Mouse (Mus musculus) right cerebral cortex, postnatal 36 days (tissue): ENCODE results near the gene Gm10134.

Source experiments
- DNase-seq, 2 experiments: peaks; one replicate each; pipeline ENCODE4 v3.0.0; 2022; ENCODE audit warnings: low spot score in 2 of 2, mixed read lengths in 1 of 2

The Gm10134 gene

DNA sequence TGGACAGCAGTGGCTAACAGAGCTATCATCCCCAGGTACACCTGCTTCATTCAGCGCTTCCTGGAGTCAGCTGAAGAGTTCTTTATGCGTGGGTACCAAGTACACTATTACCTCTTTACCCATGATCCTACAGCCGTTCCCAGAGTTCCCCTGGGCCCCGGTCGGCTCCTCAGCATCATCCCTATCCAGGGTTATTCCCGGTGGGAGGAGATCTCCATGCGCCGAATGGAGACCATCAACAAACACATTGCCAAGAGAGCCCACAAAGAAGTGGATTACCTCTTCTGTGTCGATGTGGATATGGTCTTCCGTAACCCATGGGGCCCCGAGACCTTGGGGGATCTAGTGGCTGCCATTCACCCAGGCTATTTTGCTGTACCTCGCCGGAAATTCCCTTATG is 1.2 kb upstream of the Gm10134 start:
- no peak for DNase-seq

DNA sequence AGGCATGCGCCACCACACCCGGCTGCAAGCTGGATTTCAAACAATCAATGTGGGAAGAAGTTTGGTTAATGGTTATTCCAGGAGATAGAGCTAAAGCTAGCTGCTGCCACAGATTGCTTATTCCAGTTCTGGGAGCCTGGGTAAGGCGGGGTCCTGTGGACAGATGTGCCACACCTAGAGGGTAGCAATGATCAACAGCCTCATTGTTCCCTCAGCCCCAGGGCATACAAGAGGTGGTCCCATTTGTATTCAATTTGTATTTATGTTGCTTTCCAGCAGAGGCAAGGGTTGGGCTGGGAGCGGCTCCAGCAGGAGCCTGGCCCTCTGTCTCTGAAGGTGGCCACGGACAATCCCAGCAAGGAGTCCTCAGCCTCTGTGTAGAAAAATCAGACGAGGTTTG is 396 bp downstream of the Gm10134 start:
- DNase-seq = no peak

DNA sequence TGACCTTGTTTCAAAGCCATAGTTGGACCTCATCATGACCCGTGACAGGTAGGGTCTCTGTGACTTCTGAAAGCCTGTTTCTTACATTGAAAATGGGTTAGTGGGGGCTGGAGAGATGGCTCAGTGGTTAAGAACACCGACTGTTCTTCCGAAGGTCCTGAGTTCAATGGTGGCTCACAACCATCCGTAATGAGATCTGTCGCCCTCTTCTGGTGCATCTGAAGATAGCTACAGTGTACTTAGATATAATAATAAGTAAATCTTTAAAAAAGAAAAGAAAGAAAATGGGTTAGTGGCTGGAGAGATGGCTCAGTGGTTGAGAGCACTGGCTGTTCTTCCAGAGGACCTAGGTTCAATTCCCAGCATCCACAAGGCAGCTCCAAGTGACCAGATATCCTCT is 5.7 kb downstream of the Gm10134 start:
- DNase-seq = peak in 1 of 2 experiments; percentile 0

DNA sequence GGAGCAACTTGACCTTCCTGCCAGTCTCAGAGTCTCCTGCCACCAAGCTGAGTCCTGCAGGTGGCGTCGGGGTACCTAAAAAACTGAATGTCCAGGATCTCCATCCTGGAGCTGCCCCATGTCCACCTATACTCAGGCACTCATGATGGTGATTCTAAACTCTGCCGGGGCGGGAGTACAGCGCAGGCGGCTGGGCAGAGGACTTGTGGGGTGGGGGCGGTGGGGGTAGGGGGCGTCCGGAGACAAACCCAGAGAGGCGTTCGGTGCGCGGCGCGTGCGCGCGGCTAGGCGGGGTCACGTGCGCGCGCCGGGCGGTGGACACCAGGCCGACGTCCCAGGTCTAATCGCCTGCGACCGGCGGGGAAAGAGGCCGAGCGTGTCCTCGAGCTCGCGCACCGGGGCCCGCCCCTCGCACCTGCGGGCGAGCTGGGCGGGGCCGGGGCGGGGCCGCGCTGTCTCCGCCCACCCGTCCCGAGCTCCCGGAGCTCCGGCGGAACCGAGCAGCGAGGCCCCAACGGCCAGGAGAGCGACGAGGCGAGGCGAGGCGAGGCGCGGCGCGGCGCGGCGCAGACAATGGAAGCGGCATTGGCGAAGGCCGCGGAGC is 7.0 kb downstream of the Gm10134 start, which contains the start of gene Ralgds:
Gene Ralgds (plus strand): TSS at position 328 of the 604 bp plus-strand sequence.
- DNase-seq = no peak

DNA sequence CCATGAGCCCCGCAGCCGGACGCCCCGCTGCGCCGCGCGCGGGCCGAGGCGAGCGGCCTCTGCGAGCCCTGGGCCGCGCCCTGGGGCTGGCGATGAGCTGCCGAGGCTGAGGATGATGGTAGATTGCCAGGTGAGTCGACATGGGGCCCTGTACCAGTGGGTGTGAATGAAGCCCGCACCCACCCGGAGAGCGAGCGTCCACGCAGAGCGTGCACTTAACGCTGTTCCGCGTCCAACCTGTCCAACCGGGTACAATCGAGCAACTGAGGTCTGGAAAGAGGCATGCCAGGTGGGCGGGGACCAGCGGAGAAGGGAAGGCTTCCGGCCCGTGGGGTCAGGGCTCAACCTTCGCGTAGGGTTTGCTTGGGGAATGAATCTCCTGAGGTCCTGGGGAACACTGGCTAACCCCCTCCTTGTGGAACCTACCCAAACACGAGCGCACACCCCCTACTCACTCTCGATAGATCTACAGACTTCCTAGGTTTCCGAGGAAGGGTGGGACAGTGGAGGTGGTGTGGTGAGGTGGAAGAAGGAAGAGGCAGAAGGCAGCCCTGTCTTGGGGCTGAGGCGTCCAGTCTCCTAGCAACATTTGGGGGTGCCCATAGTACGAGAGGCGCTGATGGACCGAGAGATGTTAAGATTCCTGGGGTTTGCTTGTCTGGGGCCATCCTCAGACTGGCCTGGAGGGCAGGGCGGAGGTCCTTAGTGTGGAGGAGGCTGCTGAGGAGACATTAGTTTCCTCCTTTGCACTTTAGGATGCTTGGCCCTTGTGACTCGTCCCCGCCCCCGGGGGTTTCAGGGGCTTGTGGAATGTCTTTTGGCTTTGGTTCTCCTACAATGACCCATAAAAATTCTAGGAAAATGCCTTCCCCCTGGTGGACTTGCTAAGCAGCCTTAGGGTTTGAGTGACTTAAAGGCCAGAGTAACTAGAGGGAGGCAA is 7.8 kb downstream of the Gm10134 start:
- DNase-seq = no peak

DNA sequence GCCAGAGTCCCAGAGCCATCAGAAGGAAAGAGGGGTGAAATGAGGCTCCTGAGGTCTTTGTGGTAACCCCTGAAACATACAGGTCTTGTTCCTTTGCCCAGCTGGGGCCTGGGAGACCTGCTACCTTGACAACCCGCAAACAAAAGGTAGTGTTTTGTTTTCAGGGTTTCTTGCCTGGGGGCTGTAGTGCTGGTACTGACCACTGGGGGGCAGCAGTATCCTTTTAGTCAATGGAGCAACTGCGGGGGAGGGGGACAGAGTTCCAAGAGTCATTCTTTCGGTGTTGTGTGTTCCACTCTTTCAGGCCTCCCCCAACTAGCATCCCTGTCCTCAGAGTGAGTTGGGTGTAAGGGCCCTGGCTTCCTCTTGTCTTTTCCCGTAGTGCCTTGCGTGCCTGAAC is 8.6 kb downstream of the Gm10134 start:
- peak in 1 of 2 experiments; percentile 77 for DNase-seq

DNA sequence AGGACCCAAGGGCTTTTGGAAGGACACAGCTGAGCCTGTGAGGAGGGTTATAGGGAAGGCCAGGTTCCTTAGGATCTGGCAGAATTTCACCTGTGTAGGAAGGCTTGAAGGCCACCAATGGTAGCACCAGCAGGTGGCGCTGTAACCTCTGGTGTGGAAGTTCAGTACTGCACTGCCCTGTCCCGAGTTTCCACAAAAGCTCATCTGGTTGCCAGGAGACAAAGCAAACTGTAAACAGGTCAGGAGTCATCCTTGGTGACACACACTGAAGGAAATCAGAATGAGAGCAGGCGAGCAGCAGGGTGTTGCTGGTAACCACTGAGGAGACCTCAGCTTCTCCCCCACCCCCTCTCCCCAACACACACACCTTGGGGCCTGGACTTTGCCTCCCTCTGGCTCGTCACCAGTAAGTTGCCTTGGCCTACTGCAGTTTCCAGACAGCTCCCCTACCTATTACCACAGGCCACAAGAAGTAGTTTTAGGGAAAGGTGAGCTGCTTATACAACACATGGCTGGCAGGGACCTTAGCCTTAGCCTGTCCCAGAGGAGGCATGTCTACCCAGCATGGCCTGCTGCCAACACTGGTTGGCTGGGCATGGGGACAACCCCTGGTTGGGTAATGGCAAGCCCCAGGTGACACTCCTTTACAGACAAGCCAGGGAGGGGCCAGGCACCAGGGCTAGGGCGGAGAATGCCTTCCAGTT is 11.5 kb downstream of the Gm10134 start:
- DNase-seq = no peak

DNA sequence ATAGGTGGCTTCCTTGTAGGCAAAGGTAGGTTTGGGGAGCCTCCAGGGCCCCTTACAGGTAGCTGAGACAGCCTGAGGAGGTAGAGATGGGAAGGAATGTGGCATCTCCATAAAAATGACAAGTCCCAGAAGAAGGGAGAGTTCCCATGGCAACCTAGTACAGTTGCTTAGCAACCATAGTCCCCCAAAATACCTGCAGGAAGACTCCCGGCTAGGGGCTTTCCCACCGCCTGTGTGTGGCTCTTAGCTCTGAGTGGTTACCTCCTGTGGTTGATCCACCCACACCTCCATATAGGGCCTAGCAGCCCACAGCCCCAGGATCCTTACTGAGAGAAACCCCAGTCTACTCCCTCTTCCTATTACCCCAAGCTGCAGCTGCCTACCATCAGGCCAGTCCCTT is 12.3 kb downstream of the Gm10134 start:
- DNase-seq = peak; percentile 78 to 83

DNA sequence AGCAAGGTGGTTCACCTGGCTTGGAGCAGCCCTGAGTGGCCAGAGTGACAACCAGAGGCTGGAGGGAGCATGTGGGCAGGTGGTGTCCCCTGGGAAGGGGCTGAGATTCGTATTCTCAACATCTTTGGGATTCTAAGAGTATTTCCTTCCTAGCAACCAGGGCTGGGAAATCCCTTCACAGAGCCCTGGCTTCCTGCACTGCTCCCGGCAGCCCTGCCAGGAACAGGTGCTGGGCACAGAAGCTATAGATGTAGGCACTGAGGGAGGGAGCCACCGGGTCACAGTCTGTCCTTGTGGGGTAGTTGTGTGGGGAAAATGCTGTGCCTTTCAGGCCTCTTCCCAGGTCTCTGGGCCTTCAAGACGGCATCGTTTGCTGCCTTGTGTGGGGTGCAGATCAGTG is 14.7 kb downstream of the Gm10134 start:
- no peak for DNase-seq

DNA sequence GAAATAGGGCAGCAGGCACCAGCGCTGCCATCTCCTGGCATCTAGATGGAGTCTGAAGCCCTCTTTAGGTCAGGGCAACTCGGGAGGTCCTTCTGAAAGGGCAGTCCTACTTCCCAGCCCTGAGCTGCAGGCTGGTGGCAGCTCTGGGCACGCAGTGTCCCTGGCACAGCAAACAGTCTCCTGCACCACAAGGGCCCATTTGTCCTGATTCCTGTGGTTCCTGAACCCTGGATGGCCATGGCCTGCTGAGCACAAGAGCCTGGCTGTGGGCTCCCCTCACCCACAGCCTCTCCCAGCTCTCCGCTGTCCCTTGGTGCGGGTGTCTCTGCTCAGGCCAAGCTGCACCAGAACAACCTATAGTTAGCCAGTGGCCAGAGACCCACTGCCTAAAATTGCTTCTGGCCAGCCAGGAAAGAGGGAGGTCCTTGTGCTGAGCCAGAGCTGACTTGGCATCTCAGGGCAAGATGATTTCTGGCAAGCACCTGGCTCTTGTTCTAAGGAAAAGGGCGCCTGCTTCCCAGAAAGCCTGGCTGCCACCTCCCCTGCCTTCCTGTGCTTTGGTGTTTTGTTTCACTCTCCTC is 15.8 kb downstream of the Gm10134 start:
- peak; percentile 69 to 83 for DNase-seq

DNA sequence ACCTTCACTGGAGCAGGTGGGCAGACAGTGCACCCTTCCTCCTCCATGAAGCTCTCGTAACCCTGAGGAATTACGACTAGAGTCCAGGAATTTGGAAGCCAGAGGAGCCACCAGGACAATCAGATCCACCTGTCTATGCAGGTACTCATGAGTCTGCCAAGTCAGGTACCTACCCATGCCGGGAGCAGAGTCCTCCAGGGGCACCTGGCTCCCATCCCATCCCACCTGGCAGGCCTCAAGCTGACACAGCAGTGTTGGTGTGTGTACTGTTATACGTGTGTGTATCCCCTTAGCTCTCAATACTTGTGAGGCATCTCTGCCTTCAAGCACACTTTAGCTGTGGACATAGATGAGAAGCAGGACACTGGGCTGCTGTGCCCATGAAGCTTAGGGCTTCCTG is 16.3 kb downstream of the Gm10134 start:
- no peak for DNase-seq

DNA sequence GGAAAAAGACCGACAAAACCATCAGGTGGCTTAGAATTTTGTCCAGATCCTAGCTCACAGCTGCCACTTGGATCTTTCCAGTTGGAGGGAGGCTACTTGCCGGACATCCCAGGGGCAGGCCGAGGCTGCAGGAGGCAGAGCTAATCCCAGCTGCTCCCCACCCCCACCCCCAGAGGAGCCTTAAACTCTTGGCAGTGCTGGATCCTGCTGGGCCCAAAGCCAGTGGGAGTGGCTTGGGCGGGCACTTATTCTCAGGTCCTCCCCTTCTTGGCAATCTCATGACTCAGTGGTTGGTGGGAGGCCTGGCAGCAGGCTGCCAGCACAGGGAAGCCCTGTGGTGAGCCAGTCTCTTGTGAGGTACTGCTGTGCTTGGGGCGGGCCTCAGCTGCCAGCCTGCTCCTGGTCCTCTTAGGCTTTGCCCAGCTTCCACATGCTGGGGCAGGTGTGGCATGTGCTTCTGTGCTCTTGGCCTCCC is 17.8 kb downstream of the Gm10134 start:
- DNase-seq = peak; percentile 85 to 87

DNA sequence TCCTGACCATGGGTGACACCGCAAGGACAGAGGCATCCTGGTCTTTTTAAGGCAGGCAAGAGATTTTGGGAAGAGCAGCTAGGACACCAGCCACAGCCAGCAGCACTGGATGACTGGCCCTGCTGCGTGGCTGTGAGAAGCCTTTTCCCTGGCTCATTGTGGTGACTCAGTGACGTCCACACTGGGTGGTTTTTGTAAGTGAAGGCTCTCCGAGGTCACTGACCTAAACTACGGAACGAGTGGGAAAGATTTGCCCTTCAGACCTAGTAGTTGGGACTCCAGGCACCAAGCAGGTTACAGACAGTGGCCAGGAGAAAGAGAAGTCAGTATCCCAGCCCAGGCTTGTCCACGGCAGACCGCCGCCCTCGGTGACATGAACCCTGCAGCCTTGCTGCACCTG is 18.5 kb downstream of the Gm10134 start:
- DNase-seq = peak in 1 of 2 experiments; percentile 0

DNA sequence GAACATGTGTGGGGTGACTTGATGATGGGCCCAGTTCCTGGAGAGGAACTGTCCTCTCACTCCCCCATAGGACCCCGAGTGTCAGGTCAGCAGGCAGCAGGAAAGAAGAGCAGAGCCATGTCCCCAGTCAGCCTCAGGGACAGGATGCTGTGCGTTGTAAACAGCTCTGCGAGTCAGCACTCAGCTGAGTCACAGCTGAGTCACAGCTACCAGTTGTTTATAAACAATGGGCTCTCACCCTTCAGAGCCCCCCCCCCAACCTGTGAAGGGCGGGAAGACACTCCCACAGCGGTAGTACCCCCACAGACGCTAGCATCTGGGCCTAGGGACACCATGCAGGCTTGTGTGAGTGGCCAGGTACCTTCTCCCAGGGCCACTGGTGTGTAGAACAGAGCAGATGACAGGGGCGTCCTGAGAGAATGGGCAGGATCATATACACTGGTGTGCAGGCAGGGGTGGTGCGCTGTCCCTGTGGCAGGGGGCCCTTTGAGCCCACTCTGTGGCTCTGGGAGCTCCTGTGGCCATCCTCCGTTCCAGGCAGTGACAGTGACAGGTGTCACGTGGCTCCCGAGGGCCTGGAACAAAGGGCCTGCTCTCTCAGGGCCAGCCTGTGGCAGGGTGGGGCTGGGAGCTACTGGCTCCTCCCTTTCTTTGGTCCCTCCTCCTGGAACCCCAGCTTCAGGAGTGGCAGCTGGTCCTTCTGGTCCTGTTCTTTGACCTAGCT is 19.5 kb downstream of the Gm10134 start:
- DNase-seq = peak in 1 of 2 experiments; percentile 7

DNA sequence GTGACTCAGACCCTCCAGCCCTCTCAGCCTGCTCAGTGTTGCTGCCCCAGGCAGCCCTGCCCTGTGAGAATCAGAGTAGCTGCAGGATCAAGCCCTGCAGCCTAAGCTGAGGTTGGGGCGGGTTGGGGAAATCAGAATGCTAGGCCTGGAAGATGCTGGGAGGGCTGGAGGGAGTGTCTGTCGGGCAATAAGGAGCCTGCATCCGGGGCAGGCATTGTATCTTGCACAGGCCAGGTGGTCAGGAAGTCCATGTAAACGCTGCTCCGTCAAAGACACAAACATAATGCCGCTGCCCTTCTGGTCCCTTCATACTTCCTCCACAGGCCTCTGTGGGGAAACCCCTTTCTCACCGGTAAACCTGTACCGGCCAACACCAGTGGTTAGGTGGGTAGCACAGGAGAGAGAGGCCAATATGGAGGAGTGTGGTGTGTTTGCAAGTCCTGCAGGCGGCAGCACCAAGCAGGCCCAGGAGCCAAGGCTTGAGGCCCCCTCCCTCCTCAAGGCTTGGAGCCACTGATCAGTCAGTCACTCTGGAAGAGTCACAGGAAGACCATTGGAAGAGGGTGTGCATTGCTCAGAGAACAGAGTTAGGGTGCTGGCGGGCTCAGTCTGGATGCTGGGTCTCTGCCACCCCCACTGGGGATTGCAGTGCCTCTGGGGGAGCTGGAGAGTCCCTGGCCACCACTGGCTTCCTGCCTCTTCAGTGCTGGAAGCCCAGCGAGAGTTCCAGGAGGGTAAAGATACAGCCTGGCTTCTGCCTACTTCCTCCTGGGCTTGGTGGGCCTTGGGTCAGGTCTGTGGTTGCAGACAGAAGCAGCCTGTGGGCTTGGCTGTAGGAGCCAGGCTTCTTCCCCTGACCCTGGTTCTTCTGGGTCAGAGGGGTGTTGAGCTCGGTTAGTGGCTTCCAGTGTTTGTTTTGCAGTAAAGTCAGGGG is 20.3 kb downstream of the Gm10134 start:
- DNase-seq = no peak

DNA sequence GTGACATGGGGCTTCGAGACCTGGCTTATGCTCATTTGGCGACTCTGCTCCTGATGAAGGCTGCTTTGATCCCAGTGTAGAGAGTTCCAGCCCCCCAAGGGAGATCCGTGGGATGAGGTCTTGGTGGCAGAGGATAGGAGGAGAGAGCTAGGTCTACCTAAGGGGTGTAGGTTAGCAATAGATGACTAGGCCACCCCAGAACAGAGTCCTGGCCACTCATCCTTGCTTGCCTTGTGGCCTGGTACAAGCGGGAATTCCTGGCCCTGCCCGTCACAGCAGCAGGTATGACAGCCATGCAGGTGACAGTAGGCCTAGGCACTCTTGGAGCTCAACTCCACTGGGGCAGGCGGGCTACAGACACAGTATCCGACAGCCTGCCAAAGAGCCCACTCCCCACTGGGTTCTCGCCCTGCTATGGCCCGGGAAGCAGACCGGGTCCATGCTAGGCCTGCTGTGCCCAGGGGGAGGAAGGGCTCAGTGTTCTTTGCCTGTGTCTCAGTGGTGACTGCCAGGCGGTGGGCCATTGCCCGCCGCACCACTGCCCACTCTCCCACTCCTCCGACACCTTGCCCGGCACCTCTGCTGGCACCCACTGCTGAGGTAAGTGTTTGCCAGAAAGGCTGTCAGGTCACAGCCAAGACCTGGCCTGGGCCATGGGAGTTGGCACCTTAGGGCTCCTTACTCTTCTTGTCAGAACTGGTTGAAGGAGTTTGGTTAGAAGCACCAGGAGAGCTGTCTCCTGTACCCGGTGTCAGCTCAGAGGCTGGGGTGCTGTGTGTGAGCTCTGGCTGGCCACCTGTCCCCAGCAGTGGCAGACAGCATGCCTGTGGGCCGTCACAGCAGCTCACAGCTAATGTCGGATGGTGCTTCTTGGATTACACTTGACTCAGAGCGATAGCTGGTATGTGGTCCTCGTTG is 21.8 kb downstream of the Gm10134 start:
- no peak for DNase-seq

DNA sequence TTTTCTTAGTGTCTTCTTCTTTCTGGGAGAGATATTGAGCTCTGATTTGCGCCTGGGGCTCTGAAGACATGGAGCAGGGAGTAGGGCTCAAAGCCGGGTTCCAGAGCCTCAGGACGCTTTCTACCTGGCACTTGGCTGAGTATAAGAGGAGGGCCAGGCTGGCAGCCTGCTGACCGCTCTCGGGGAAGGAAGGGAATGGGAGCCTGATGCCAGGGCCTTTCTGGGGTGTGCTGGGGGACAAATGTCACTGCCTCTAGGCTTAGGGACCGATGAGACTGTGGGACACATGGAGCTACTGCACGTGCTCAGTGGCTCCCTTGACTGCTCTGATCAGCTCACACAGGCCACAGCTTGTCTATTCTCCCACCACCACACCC is 22.4 kb downstream of the Gm10134 start:
- DNase-seq = no peak

DNA sequence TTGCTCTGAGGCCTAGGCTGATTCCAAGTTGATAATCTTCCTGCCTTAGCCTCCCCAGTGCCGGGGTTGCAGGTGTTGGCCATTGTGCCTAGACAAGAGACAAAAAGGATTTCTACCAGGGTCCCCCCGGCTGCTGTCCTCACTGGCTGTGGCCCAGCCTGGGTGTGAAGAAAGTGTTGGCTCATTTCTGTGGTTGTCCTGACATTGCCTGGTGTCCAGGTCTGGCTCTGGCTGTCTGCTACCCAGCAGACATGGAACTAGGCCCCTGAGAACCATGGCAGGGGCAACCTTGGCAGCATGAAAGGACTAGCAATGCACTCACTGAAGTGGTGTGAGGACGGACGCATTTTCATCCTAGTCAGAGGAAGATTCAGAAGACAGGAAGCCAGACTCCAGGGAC is 24.0 kb downstream of the Gm10134 start:
- no peak for DNase-seq

DNA sequence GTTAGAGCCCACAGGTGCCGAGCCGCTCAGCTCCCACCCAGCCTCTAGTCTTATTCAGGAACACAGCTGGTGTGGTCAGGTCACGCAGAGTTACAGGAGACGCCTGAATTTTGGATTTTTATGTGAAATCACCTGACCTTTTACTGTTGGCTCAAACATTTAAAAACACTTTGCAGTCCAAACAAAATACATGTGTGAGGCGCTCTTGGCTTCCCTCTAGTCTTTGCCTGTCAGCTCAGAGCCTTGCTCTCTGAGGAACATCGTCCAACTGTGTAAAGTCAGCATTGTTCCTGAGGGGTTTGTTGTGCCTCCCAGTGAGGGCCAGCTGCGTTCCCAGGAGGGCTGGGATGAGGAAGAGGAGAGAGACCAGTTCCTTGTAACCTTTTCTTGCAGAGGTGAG is 24.4 kb downstream of the Gm10134 start:
- DNase-seq = no peak
